Comparison of ENCODE assay signal across 11 mouse cellular contexts in genomic region chr4:114625357-114625756, GRCm38 (mm10).
DNase-seq lines count a peak whose midpoint lies in the region; ATAC-seq and TF ChIP-seq lines count a peak whose summit lies in the region.
"Had no signal": no experiment of that assay in that cellular context is flagged by ENCODE, and none has a peak within 500 bp of the region (broad histone marks: within the 10 kb centered on the region; RNA-seq: fewer than 3 reads in every experiment).

No protein-coding gene starts in this region.

- no peak for TF ChIP-seq CTCF in heart, postnatal 0 days (IDR thresholded peaks at IDR 0.05; ENCODE audit: low read depth)

- no peak overlapping the region for H3K4me2 ChIP-seq in heart, postnatal 0 days (ENCODE audit: low read depth, low read length)

- H3K9me3 ChIP-seq in heart, postnatal 0 days (replicated peaks; ENCODE audit: control insufficient read depth, low read length), result no peaks in the 10 kb centered on the region
- H3K9me3 ChIP-seq in heart, embryonic 10.5 days, result no peaks in the 10 kb centered on the region
- H3K9me3 ChIP-seq: megakaryocyte, embryonic 14.5 days had no signal

- H3K27me3 ChIP-seq in heart, postnatal 0 days (ENCODE audit: control insufficient read depth, insufficient read depth, low read length), result no peaks in the 10 kb centered on the region
- peaks cover 70% of the 10 kb centered on the region for H3K27me3 ChIP-seq in heart, embryonic 10.5 days (ENCODE audit: insufficient read depth, poor library complexity, severe bottlenecking)

- H3K4me1 ChIP-seq in heart, postnatal 0 days (ENCODE audit: control insufficient read depth, insufficient read depth), result peaks cover 23% of the 10 kb centered on the region
- H3K4me1 ChIP-seq in heart, embryonic 10.5 days, result peaks cover 15% of the 10 kb centered on the region
- H3K4me1 ChIP-seq: megakaryocyte, embryonic 14.5 days had no signal

- no peak for TF ChIP-seq EP300 in heart, postnatal 0 days (IDR thresholded peaks at IDR 0.05; ENCODE audit: low read depth)

- no peaks in the 10 kb centered on the region for H3K36me3 ChIP-seq in heart, postnatal 0 days (replicated peaks; ENCODE audit: control insufficient read depth, insufficient read depth, low read length)
- no peaks in the 10 kb centered on the region for H3K36me3 ChIP-seq in heart, embryonic 10.5 days

- DNase-seq in heart, postnatal 0 days (ENCODE audit: low spot score), result peak; percentile 27
- DNase-seq in heart, embryonic 10.5 days (ENCODE audit: low spot score), result no peak
- peak; percentile 17 for DNase-seq in thymus, postnatal 0 days (ENCODE audit: low spot score)
- DNase-seq in thymus, adult 18-20 months, result no peak
- DNase-seq in lung, postnatal 36 days, result peak; percentile 32
- no peak for DNase-seq in ovary, postnatal 10 days (ENCODE audit: low spot score)
- no peak for DNase-seq in spleen, adult 18-20 months
- DNase-seq: heart, postnatal 4 days had no signal

- 29% methylated on average over 4 of the region's 4 CpGs for WGBS in heart, postnatal 0 days
- WGBS in heart, embryonic 10.5 days, result 36% methylated on average over 4 of the region's 4 CpGs

- no peak overlapping the region for H3K4me3 ChIP-seq in heart, postnatal 0 days (ENCODE audit: low read depth, low read length)
- no peak overlapping the region for H3K4me3 ChIP-seq in heart, embryonic 10.5 days
- H3K4me3 ChIP-seq: left cerebral cortex, adult 2 months; megakaryocyte, embryonic 14.5 days had no signal

- H3K9ac ChIP-seq in heart, postnatal 0 days (replicated peaks; ENCODE audit: low read depth, low read length), result no peak overlapping the region

- ATAC-seq in heart, postnatal 0 days (ENCODE audit: insufficient read depth, low read depth), result 0 out of 2 replicates have a peak, but pooled peaks have one; percentile 28
- ATAC-seq in activated CD4-positive, CD25-positive, alpha-beta regulatory T cell, adult 4 months, result no peak

- H3K27ac ChIP-seq in heart, postnatal 0 days (ENCODE audit: low read depth), result no peak overlapping the region
- H3K27ac ChIP-seq in heart, embryonic 10.5 days, result no peak overlapping the region

Comparison
In these comparisons a context has a peak if more than half of its experiments do, and no peak if none do; other contexts are left out.
1. DNase-seq: peak in heart, postnatal 0 days (single experiment), thymus, postnatal 0 days (single experiment) and lung, postnatal 36 days (single experiment); none in heart, embryonic 10.5 days (single experiment), thymus, adult 18-20 months (0 of 2), ovary, postnatal 10 days (single experiment) and spleen, adult 18-20 months (0 of 2).